Mouse (Mus musculus) thymus, postnatal 0 days (tissue): Measurements from ENCODE around the gene Mettl21c. TPM values are rescaled to one million over a fixed set of nuclear protein-coding genes. Genes with fewer than 3 reads are reported as not detected.
"Not testable (repeated sequence)": the region's sequence is repeated elsewhere in the genome, so short reads cannot be mapped to it uniquely, and the experiment has no call there.

Experiments
- DNase-seq: peaks from one replicate; pipeline ENCODE4 v3.0.0-alpha.2; 2015; ENCODE audit warnings: low spot score
- polyA plus RNA-seq: library from polyadenylated mRNA; unstranded; fragments of >200 nt; fragmentation: Nextera tagmentation; extraction: Ambion mirVana; gene quantifications from 2 replicates; pipeline ENCODE4 v1.2.1, GENCODE M21; 2015

Mettl21c gene
- polyA plus RNA-seq = 0.85 and 1.1 TPM in 2 replicates

GRCm38 (mm10) chr1:44019934-44020333, at the start of gene Mettl21c:
Gene Mettl21c, minus strand, starts transcription at chr1:44020034.
- DNase-seq = no peak

DNA sequence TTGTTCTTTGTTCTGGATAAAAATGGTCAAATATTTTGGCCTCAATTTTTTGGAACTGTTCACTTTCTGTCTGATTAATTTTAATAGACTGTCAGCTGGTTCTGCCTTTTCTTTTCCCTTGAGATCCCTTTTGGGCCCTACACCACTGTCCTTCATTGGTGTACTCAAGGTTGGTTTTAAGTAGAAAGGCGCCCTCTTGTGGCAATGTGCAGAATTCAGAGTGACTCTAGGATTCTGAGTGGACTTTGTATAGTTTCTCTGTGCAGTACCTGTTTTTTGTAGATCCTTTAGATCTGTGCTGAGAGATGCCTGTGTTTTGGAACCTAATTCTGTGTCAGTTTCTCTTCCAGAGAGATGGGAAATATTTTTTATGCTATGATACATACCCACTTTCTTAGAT, 44.8 kb upstream of the Mettl21c start:
- DNase-seq = peak; percentile 76

GRCm38 (mm10) chr1:44063439-44063838, 43.6 kb upstream of the Mettl21c start:
- DNase-seq = no peak

GRCm38 (mm10) chr1:44061836-44062235, 42.0 kb upstream of the Mettl21c start, which contains the start of gene Gm8251:
Gene Gm8251, minus strand, starts transcription at chr1:44061936.
- no peak for DNase-seq

DNA sequence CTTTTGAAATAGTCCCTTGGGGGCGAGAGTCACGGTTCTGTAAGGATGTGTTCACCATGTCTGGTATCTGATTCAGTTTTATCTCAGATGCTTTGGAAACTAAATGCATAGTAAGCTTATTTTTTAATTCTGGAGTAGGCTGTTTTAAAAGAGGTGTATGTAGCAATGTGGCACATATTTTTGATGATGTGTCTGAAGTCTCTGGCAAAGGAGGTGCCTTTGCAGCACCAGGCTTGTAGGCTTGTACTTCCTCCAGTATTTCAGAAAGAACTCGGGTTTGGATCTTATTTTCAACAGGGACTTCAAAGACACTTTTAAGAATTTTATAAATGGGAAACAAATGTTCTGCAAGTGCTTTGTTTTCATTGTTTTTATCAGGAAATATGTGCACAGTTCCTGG, 38.0 kb upstream of the Mettl21c start:
- DNase-seq = no peak

- DNase-seq = no peak
These were observed 26.7 kb upstream of the Mettl21c start for GRCm38 (mm10) chr1:44046556-44046955.

- not testable (repeated sequence) for DNase-seq
These were observed 25.9 kb upstream of the Mettl21c start for GRCm38 (mm10) chr1:44045689-44046088.

- no peak for DNase-seq
These were observed 22.7 kb upstream of the Mettl21c start for GRCm38 (mm10) chr1:44042555-44042915.

- peak; percentile 73 for DNase-seq
These were observed 22.1 kb upstream of the Mettl21c start for GRCm38 (mm10) chr1:44041797-44042554.

DNA sequence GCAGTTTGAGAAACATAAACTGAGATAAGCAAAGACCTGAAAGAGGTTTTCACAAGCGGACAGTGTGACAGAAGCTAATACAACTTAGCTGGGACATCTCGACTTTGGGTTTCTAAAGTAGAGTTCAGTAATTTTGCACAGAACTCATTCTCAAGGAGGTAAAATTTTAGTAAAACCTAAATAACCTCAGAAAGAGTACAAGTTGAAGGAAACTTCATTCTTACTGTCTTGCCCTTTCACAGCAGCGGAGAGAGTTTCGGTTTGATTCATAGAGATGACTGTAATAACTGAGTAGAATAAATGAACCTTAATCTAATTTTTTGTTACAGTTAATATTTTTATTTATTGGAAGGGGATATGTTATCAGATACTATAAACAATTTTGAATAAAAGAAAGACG, 13.1 kb upstream of the Mettl21c start:
- DNase-seq = no peak

- no peak for DNase-seq
These were observed 12.4 kb upstream of the Mettl21c start for GRCm38 (mm10) chr1:44032213-44032612.

- no peak for DNase-seq
These were observed 7.8 kb upstream of the Mettl21c start for GRCm38 (mm10) chr1:44027651-44028050.

DNA sequence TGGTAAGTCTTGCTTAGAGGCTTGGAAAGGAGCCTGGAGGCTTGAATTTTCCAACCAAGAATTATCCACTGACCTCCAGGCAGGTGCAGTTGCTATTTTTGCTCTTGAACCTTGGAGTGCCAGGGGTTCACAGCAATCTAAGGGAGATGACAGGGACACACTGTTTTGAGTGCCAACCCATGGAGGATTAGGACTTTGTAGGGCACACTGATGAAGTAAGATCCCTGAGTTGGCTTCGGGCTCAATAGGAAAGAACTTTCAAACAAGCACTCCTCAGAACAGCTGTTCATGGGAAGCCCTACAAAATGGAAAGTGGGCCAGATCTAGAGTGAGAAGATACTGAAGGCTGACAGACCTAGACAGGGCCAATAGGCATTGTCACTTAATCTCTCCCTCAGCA, 2.8 kb upstream of the Mettl21c start:
- no peak for DNase-seq

DNA sequence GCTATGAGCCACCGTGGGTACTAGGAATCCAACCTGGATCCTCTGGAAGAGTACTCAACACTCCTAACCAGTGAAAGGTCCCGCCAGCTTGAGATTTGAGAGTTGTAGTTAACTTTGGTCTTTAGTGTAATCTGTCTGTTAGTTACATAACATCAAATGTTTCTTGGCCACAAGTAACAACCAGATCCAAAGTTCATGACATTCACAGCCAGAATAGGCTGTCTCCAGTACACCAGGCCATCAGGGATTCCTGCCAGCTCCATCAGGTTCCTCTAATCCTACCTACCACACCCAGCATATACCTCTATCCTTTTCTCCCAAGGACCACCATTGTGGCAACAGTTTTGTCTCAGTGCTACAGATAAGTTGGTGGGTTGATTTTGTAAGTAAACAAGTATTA, 4.3 kb downstream of the Mettl21c start:
- no peak for DNase-seq

- DNase-seq = no peak
These were observed 15.3 kb downstream of the Mettl21c start for GRCm38 (mm10) chr1:44004513-44004912.

- no peak for DNase-seq
These were observed 22.8 kb downstream of the Mettl21c start for GRCm38 (mm10) chr1:43996914-43997589.

DNA sequence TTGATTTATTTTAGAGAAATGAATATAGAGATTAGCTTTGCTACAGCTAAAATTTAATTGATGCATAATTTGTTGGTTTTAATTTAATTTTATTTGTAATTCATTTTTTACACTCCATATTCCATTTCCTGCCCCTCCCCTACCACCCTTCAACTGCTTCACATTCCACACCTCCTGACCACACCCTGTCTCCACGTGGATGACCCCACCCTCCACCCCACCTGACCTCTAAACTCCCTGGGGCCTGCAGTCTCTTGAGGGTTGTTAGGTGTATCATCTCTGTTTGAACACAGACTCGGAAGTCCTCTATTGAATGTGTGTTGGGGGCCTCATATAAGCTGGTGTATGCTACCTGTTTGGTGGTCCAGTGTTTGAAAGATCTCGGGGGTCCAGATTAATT, 48.7 kb downstream of the Mettl21c start:
- no peak for DNase-seq

GRCm38 (mm10) chr1:43969361-43969760, 50.5 kb downstream of the Mettl21c start:
- no peak for DNase-seq

DNA sequence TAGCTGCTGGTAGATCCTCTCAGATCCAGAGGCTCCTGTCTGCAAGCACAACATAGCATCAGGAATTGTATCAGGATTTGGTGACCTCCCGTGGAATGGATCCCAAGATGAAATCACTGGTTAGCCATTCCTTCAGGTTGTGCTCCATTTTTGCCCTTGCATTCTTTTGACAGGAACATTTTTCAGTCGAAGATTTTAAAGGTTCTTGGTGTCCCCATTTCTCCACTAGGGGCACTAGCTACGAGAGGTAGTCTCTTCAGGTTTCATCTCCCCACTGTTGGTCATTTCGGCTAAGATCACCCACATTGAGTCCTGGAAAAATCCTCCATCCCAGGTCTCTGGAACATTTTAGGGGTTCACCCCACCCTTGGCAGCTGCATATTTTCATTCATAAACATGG, 53.1 kb downstream of the Mettl21c start:
- DNase-seq = peak; percentile 6

DNA sequence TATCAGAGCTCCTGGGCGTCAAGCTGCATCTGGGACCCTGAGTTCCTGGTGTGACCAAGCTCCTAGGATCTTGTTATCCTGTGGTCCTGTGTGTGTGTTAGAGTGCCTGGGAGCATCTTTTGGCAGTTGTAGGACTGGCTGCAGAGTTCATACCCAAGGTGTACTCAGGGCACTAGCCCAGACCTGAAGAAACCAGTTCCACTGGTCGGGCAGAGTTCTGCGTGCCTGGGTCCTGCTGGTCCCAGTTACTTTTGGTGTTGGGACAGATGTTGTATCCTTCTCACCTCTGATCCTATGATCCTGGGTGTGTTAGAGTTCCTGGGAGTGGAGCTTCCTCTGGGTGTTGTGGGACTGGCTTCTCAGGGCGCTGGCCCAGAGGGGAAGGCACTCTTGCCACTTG, 55.5 kb downstream of the Mettl21c start:
- DNase-seq = no peak
